Mouse (Mus musculus): ENCODE results near the gene Brap.
"Not testable (repeated sequence)": the region's sequence is repeated elsewhere in the genome, so short reads cannot be mapped to it uniquely, and the experiment has no call there.

Gene Brap

DNA sequence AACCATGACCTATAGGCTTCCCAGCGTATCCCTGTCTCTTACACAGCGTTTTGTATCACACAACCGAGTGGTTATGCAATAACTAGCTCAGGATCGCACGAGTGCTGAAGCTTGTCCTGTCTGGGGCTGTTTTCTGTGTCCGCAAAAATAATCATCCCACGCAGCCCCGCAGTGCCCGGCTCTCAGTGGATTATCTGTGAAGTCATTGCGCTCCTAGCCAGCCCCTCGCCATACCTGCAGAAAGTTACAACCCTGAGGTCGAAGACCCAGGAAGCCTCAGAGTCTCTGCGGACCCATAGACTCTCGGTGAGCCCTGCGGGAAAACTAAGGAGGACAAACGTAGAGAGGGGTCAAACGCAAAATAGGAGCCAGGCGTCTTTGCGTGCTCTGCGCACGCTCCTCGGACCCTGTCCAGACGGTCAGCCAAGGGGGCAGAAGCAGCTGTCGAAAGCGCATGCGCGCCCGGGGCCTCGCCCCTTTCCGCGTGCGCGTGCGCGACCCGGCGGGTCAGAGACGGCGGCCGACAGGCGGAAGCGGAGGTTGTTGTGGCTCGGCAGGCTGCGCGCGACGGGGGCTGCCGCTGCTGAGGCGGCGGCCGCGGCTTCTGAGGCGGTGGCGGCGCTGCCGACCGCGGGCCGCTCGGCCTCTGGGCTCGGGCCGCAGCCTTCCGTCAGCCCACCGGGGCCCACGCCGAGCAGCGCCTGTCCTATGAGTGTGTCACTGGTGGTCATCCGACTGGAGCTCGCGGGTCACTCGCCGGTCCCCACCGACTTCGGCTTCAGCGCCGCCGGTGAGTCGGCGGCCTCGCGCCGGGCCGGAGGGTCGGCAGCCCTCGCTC, at the start of gene Brap, which contains the start of gene Acad10:
TSS of gene Brap (plus strand) at position 505 of the 838 bp plus-strand sequence.
TSS of gene Acad10 (minus strand) at position 456 of the 838 bp plus-strand sequence.
- DNase-seq: peak; percentile 94

DNA sequence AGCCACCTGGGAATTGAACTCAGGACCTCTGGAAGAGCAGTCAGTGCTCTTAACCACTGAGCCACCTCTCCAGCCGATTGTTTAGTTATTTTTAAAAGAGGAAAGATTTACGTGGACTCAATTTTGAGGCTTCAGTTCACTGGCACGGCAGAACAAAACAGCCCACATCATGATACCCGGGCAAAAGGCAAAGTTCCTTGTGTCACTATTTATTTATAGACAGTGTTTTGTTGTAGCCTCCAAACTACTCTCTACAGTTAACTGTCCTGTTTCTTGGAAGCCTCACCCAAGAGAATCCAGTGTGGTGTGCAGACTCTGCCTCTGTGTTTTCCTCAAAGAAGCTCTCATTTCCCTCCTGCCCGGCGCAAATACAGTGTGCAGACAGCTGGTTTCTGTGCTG, 48.3 kb upstream of the Brap start:
- DNase-seq: no peak

DNA sequence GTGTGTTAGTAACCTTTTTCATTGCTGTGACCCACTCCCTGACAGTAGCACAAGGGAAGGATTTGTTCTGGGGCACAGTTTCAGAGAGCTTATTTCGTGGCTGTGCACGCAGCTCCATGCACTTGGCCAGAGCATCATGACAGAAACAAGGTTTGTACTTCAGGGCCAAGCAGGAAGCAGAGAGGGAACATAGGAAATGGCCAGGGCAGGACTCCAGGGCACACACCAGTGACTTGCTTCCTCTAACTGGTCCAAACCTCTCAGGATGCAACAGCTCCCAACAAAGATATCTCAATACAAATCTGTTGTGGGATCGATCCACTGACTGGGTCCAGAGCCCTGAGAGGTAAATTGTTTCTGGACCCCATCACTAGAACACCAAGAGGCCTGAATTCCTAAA, 45.4 kb upstream of the Brap start:
- peak; percentile 33 for DNase-seq

DNA sequence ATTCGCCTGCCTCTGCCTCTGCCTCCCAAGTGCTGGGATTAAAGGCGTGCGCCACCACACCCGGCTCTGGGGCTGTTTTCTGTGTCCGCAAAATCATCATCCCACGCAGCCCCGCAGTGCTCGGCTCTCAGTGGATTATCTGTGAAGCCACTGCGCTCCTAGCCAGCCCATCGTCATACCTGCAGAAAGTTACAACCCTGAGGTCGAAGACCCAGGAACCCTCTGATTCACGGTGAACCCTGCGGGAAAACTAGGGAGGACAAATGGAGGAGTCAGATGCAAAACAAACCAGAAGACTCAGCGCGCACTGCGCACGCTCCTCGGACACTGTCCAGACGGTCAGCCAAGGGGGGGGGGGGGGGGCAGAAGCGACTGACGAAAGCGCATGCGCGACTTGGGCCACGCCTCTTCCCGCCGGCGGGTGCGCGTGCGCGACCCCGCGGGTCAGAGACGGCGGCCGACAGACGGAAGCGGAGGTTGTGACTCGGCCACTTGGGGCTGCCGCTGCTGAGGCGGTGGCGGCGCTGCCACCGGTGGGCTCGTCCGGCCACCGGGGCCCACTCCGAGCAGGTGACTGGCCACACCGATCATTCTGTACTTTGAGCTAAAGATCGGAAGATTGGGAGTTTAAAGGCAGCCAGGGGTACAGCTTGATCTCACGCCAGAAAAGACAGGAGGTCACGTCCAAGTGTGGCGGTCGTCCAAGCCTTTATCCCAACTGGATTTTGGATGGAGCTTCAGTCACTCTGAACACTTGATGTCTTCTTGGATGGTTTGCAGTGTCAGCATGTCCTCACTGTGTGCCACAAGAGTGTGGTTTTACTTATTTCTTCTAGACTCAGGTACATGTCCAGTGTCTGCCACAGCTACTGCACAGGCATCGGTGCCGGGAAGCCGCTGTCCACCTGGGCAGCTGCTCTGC, 41.5 kb upstream of the Brap start, which contains the start of gene Acad12:
TSS of gene Acad12 (minus strand) at position 347 of the 922 bp plus-strand sequence.
- DNase-seq: peak; percentile 87

DNA sequence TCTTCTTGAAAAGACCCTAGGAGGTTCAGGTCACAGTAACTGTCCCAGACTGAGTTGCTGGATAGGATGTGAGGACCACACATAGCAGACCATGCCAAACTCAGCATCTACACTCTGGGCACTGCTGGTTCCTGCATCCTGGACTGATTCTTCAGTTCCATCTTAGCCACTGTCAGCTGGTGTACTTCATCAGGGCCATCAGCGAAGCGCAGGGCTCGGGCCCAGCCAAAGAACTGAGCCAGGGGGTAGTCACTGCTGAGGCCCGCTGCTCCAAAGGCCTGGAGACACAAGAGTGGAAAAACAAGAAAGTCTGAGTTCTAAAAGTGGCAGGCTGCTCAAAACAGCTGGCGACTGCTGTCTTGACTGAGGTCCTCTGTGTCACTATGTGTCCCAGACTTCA, 39.3 kb upstream of the Brap start:
- no peak for DNase-seq

DNA sequence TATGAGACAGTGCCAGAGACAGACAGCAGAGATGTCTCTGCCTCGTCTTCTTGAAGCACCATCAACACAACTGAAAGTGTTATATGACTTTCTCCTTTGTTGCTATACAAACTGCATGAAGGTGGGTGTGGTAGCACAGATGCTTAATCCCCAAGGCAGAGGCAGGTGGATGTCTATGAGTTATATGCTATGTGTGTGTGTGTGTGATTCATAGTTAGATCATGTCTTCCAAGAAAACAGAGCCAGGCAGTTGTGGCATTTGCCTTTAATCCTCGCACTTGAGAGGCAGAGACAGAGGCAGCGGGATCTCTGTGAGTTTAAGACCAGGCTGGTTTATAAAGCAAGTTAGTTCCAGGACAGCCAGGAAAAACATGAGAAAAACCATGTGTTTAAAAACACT, 37.1 kb upstream of the Brap start:
- DNase-seq: no peak

DNA sequence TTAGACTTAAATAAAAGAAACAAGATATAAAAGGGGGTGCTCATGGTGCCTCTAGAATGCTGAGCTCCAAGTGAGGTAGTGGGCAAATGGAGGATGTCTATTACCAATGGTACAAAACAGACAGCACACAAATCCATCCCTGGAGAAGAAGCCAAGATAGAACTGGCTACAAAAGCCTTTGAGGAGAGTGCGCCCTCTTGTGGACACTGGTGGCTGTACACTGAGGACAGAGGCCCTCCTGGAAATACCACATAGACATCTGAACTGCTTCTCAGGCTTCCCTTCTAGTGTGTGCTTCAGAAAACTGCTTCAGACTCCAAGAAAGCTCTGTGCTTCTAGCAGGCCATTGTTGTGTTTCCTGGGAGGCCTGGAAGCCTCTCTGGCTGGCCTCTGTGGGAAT, 32.5 kb upstream of the Brap start:
- peak; percentile 90 for DNase-seq

DNA sequence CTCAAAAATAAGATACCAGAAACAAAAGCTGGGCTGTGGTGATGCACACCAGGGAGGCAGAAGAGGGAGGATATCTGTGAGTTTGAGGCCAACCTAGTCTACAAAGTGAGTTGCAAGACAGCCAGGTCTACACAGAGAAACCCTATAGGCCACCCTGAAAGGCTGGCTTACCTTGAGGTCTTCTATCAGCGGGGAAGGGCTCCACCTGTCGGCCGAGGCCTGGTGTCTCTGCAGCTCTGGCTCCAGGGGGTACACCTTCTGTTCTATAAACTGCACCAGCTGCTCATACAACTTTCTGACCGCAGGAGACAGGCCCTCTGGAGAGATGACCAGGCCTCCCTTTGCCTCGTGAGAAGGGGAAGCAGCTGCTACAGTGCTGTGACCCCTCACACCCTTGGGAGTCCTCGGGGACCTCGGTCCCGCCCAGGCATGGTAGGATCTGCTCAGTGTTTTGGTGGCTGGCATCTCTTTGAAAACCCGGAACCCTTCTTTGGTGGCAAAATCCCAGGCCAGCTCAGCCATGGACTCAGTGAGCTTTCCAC, 29.2 kb upstream of the Brap start:
- peak; percentile 14 for DNase-seq

DNA sequence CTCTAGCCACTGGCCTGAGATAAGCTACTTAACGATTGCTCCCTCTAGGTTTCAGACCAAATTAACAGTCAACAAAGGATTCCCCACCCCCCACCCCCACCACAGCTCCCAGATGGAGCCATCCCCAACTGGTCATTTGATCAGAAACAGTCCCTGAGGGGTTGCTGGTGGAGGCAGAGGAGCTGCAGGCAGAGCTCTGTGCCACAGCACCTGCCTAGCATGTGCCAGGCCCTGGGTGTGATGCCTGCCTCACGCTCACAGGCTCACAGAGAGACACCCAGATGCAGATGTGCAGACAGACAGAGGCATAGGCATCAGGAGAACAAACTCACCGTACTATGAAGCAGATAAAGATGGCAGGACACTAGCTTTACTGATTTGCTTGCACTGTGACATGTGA, 27.6 kb upstream of the Brap start:
- DNase-seq: no peak

DNA sequence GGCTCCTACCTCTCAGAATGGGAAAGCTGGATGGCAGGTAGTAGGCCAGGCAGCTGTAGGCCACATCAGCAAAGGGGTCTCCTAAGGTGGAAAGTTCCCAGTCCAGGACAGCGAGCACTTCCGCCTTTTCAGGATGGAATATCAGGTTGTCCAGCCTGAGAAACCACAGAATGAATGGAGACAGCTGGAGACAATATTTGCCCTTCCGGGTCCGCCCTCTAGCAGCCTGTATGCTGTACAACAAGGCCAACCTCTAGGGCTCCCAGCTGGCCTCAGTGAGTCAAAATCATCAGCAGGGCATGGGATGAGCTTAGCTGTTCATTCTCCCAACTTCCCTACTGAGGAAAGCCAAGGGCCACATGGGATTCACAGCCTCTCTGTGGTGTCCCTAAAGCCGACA, 25.7 kb upstream of the Brap start:
- DNase-seq: no peak

DNA sequence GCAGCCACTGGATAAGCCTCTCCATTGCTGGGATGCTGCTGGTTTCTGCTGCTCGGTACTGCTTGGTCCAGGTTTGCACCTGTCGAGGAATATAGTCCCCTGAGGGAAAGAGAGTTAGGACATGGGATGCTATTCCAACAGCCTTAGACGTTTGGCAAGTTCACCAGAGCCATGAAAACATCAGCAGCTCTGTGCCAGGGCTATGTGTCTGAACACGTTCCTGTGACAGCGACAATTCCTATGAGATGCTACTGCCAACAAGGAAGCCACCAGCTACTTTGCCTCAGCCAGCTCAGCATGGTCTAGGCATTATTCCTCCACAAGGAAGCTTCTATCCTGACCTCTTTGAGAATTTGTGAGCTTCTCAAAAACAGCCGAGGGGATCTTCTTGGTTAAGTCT, 23.1 kb upstream of the Brap start:
- DNase-seq: no peak

DNA sequence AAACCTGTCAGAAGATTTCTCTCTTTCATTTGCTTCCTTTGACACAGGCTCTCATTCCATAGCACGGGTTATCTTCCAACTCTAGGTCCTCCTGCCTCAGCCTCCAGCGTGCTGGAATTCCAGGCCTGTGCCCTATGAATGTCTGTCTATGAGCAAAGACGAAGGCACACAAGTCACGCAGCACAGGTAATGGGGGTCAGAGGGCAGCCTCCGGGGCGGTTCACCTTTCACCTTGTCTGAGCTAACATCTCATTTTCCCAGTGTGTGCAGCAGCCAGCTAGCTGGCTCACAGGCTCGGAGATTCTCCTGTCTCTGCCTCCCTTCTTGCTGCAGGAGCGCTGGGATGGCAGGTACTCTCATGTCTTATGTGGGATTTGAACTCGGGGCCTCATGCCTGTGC, 20.8 kb upstream of the Brap start:
- no peak for DNase-seq

DNA sequence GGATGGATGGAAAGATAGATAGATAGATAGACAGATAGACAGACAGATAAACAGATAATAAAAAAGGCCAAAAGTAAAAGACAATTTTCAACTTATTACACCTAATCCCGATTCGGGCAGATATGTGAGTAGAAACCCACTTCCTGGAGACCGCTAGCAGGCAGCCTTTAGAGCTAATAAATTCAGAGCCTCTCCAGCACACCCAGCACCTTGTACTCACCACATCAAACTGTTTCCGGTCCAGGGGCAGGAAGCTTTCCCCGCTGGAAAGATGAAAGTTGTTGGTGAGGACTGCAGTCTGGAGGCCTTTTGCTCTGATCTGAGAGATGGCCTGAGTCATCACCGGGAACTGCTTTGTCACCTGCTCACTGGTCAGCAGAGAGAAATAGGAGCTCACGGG, 11.2 kb upstream of the Brap start:
- no peak for DNase-seq

DNA sequence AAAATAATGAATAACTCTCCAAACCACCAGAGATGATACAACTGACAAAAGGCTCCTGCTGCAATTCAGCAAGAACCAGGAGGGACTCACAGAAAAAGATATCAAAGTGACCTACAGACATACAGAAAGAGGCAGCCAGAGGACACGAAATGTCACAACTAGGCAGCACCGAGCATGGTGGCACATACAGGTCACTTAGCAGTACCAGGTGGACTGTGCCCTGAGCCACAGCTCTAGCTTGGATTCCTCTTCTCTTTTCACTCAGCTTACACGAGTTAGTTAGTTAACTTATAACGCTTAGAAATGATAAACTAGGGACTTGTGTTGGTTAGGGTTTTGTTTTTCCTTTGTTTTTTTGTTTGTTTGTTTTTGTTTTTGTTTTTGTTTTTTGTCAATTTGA, 5.8 kb upstream of the Brap start:
- DNase-seq: no peak

DNA sequence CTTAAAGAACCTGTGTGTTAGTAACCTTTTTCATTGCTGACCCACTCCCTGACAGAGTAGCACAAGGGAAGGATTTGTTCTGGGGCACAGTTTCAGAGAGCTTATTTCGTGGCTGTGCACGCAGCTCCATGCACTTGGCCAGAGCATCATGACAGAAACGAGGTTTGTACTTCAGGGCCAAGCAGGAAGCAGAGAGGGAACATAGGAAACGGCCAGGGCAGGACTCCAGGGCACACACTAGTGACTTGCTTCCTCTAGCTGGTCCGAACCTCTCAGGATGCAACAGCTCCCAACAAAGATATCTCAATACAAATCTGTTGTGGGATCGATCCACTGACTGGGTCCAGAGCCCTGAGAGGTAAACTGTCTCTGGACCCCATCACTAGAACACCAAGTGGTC, 3.5 kb upstream of the Brap start:
- DNase-seq: peak; percentile 39

DNA sequence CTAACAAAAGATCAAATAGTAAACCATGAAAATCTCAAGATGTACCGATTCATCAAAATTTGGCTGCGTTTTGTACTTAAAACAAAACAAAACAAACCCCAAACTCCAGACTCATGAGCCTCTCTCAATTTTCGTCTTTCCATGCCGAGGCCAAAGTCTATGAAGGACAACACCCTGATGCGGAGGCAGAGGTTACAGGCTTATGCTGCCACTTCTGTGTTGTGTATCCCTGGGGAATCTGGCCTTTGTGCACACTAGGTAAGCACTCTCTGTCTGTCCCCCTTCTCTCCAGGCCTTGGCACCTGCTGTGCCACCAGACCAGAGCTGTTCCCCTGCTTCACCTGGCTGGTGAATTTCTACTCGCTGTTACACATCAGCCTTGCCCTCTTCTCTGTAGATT, 2.7 kb upstream of the Brap start:
- not testable (repeated sequence) for DNase-seq

DNA sequence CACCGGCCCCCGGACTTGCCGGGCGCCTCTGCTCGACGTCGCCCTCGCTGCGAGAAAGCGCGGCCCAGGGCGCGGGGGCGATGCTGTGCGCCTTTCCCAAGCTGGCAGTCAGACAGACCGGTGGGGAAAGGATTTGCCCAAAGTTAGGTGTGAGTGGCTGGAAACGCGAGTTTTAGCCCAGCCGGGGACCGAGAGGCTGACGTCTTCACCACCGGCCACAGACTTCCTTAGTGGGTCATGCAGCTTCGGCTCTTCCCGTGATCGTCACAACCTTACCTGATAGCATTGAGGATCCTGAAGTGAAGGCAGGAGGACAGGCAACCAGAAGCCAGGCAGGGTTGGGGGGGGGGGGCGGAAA, 513 bp downstream of the Brap start:
- peak; percentile 23 for DNase-seq

DNA sequence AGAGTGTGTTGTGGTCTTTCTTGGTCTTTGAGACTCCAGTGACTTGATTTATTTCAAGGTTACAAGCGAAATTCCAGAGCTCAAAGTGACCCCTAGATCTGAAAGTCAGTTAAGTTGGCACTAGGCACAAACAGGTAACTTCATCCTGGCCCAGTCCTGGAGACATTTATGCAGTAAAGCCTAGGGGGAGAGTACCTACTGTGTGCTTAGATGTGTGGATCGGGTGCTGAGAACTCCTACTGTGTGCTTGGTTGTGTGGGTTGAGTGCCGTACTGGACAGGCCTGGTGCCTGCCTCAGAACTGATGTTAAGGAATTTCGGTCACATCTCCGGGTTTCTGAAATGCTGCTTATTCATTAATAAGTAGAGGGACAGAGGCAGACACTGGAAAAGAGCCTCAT, 1.1 kb downstream of the Brap start:
- DNase-seq: no peak

DNA sequence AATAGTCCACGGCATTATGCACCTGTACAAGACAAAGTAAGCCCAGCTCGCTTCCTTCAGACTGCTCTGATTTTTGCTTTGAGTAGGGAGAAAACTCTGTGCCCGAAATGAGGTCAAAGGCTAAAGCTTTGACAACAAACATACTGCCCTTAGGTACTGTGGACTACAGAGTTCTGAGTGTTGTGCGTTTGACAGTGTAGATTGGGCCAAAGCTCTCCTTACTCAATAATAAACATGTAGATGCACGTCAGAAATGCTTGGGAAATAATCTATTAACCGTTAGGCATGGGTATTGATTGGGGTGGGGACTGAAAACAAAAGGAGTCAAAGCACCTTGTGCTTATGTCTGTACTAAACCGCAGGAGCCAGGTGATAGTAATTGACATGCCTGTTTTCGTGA, 3.1 kb downstream of the Brap start:
- no peak for DNase-seq

DNA sequence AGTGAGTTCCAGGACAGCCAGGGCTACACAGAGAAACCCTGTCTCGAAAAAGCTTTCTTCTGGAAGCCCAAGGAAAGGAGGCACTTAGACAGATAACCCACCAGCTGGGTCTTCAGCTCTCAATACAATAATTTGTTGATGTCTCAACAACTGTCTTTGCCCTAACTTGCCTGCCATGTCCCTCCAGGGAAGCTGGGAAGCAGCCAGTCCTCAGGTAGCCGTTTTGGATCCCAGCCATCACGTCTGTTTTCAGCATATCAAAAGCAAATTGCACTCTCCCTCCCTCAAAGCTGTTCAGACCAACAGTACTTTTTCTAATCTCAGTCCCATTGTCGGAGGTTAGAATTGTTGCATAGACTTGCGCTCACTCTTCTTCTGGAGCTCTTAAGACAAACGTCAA, 3.7 kb downstream of the Brap start:
- DNase-seq: no peak

DNA sequence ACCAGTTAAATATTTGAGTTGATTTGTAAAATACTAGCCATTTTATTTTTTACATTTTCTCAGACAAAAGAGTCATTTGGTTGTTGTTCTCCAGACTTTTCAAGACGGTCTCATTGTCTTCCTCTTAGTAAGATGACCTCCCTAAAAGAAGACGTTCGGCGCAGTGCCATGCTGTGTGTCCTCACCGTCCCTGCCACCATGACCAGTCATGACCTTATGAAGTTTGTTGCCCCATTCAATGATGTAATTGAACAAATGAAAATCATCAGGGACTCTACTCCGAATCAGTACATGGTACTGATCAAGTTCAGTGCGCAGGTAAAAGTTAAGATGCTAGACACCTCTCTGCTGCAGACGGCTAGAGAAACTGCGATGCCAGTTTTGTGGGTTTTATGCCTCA, 4.6 kb downstream of the Brap start:
- no peak for DNase-seq

DNA sequence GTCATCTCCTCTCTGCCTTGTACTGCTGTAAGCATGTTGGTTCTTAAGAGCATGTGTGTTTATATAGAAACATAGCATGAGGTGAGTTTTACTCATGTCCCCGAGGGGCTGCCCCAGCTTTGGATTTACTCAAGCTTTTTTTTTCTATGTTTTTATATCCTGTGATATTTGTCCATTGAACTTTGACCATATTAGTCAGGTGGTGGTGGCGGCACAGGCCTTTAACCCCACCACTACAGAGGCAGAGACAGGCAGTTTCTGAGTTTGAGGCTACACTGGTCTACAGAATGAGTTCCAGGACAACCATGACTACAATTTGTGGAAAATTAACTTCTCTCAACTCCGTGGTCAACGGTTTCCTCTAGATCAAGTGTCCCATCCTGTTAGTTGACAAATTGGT, 6.7 kb downstream of the Brap start:
- no peak for DNase-seq

DNA sequence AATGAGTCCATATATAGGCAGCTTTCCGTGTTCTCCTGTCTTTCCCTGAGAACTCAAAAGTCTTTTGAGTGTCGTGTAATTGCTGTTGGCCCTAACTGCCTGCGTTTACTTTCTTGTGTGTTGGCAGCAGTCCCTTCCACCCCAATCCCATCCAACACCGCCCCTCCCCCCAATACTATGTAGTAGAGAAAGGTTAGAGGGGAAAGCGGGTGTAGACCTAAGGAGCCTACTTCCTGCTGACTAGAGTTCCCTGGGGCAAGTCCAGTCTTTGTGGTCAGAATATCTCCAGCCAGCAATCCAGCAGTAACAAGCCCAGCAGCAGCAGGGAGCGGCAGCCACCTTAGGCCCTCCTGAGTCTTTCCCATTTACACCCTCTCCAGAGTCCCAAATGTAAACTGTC, 8.0 kb downstream of the Brap start:
- DNase-seq: peak; percentile 19

DNA sequence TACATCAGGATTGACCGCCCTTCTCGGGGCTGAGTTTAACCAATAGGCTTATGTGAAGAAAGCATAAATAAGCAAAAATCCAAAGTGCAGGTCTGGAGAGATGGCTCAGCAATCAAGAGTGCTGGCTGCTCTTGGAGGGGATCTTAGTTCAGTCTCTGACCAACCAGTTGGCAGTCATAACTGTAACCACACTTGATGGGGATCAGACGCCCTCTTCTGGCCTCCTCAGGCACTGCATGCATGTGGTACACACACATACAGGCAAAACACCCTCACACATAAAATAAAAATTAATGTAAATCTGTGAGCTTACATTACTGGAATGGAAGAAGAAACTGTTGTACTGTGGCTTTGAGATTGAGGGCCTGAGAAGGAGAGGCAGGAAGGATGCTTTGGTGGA, 10.0 kb downstream of the Brap start:
- peak; percentile 20 for DNase-seq
